Mouse (Mus musculus): ENCODE measurements around the gene Zfp64.

Zfp64 gene

GRCm38 (mm10) chr2:168954835-168955716 lies at the start of gene Zfp64:
Gene Zfp64, minus strand, starts transcription at chr2:168955587.
- peak; percentile 65 to 80 for DNase-seq (ENCODE audit: low spot score in 2 of 2)

GRCm38 (mm10) chr2:168992642-168993420 lies 37.4 kb upstream of the Zfp64 start:
- DNase-seq (ENCODE audit: low spot score in 2 of 2): peak in 1 of 2 experiments; percentile 50

GRCm38 (mm10) chr2:168990957-168991356 lies 35.6 kb upstream of the Zfp64 start:
- no peak for DNase-seq (ENCODE audit: low spot score in 2 of 2)

GRCm38 (mm10) chr2:168990061-168990753 lies 34.8 kb upstream of the Zfp64 start:
- no peak for DNase-seq (ENCODE audit: low spot score in 2 of 2)

DNA sequence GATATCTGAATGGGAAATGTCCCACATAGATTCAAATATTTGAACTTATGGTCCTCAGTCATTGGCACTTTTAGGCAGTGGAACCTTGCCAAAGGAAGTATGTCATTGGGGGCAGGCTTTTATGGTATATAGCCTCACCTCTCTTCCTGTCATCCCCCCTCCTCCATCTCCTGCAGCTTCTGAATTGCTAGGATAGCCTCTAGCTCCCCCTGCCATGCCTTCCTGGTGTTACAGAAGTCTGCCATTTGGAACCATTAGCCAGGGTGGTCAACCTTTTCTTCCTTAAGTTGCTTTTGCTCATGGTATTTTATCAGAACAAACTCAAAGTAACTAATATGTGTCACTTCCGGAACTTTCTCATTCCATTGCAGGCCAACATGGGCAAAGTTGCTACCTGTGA lies 32.7 kb upstream of the Zfp64 start:
- DNase-seq (ENCODE audit: low spot score in 2 of 2): no peak

DNA sequence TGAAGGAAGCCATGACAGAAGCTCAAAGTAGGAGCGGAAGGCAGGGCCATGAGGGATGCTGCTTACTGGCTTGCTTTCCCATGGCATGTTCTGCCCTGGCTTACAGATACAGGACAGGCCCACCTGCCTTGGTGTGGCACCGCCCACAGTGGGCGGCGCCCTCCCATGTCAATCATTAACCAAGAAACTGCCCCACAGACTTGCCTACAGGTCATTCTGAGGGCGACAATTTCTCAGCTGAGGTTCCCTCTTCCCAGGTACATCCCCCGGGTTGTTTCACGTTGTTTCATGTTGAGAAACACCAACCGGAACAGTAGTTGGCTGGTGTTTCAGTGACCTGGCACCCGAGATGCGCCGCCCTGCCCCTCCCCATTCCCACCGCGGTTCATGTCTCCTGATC lies 32.0 kb upstream of the Zfp64 start:
- DNase-seq (ENCODE audit: low spot score in 2 of 2): no peak

GRCm38 (mm10) chr2:168981951-168982350 lies 26.6 kb upstream of the Zfp64 start:
- no peak for DNase-seq (ENCODE audit: low spot score in 2 of 2)

DNA sequence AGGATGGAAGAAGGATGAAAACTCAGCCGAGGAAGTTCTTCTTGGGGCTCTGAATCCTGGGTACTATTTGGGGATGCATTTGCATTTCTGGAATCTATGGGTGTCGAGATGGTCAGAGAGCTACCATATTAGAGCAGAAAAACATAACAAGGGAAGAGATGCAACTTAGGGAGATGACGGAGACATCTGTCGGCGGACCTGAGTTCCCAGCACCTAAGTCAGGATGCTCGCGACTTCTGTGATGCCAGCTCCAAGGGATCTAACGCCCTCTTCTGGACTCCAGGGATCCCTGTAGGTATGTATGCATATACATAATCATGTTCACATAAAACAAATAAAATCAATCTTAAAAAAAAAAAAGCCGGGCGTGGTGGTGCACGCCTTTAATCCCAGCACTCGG lies 26.1 kb upstream of the Zfp64 start:
- no peak for DNase-seq (ENCODE audit: low spot score in 2 of 2)

- peak in 1 of 2 experiments; percentile 19 for DNase-seq (ENCODE audit: low spot score in 2 of 2)
These were observed 25.5 kb upstream of the Zfp64 start for GRCm38 (mm10) chr2:168980859-168981258.

DNA sequence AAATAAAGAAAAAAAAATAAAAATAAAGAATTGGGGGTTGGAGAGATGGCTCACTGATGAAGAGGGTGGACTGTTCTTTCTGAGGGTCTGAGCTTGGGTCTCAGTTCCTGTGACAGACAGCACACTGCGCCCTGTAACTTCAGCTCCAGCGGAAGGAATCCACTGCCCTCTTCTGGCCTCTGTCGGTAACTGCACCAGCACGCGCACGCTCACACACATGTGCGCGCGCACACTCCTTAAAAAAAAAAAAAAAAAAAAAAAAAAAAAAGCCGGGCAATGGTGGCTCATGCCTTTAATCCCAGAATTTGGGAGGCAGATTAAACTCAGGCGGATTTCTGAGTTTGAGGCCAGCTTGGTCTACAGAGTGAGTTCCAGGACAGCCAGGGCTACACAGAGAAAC lies 24.4 kb upstream of the Zfp64 start:
- DNase-seq (ENCODE audit: low spot score in 2 of 2): no peak

DNA sequence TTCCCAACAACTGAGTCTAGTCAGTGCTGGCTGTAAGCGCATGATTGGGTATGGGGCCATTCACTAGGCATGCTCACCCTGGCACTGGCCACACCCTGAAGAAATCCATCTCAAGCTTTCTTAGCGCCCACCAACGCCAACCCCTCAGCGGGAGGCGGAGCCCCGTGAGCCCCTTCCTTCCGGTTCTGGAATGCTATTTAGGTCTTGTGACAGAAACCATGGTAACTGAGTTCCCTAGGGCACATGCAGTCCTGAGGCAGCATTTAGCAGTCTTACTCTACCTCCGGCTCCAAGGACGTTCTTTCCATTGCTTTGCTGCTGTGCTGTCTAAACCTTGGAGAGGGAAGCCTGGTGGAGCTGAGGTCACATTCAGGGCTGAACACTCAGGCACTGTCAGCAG lies 22.6 kb upstream of the Zfp64 start:
- no peak for DNase-seq (ENCODE audit: low spot score in 2 of 2)

DNA sequence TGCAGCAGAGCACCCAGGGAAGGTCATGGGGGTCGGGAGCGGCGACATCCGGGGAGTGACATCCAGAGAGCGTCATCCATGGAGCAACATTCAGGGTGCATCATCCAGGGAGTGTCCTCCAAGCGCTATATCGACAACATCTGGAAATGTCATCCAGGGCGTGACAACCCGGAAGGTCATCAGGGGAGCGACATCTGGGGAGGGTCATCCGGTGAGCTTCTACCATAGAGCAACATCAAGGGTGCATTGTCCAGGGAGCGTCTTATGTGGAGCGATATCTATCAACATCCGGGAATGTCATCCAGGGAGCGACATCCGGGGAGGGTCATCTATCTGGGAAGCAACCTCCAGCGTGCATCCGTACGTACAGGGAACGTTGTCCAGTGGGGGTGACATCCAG lies 14.7 kb upstream of the Zfp64 start:
- no peak for DNase-seq (ENCODE audit: low spot score in 2 of 2)

- no peak for DNase-seq (ENCODE audit: low spot score in 2 of 2)
These were observed 12.9 kb upstream of the Zfp64 start for GRCm38 (mm10) chr2:168968136-168968925.

DNA sequence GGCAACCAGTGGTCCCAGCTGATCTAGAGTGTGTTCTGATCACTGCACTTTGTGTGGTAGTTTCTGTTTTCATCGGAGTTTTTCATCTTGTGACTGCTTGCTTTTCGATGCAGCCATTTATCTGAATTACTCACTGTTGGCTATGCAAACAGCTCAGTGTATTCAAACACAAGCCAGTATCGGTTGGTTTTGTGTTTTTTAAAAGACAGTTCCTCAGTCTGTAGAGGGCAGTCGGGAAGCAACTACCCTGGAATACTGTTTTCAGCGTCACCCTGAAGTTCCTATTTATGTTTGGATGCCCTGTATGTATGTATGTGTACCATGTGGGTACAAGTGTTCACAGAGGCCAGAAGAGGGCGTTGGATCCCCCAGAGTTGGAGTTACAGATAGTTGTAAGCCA lies 11.1 kb upstream of the Zfp64 start:
- no peak for DNase-seq (ENCODE audit: low spot score in 2 of 2)

GRCm38 (mm10) chr2:168964849-168965248 lies 9.5 kb upstream of the Zfp64 start:
- DNase-seq (ENCODE audit: low spot score in 2 of 2): no peak

GRCm38 (mm10) chr2:168961729-168962666 lies 6.6 kb upstream of the Zfp64 start:
- DNase-seq (ENCODE audit: low spot score in 2 of 2): no peak

DNA sequence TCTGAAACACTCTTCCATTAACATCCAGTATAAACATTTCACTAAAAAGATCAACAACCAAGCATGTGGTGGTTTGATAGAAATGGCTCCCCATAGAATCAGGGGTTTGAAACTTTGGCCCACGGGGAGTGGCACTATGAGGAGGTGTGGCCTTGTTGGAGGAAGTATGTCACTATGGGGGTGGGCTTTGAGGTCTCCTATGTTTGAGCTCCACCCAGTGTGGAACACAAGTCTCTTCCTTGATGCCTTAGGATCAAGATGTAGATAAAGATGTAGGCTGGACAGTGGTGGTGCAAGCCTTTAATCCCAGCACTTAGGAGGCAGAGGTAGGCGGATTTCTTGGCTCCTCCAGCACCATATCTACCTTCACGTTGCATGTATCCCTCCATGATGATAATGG lies 5.4 kb upstream of the Zfp64 start:
- DNase-seq (ENCODE audit: low spot score in 2 of 2): no peak

DNA sequence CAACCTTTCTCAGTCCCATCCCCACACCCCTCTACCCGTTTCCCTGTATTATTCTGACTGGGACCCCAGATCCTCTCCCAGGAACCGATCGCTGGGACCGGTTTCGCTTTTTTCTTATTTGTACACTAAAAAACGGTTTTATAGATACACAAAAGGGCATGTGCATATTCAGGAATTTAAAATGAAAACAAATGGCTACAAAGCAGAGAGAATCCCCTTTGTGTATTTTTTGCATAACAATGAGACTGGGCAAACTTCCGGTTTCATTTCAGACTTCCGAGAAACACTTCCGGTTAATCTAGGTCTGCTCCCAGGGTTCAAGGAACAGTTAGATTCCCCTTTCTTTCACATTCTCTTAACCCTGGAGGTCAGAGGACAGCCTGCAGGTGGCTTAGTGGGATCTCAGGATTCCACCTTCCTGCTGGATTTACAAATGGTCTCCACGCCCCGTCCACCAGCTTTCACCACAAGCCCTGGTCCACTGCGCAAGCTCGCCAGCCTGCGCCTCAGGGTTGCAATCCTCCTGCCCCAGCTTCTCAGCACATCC lies 4.0 kb upstream of the Zfp64 start:
- DNase-seq (ENCODE audit: low spot score in 2 of 2): no peak

- no peak for DNase-seq (ENCODE audit: low spot score in 2 of 2)
These were observed 511 bp upstream of the Zfp64 start for GRCm38 (mm10) chr2:168955850-168956346.

GRCm38 (mm10) chr2:168954376-168954775 lies 1.0 kb downstream of the Zfp64 start:
- no peak for DNase-seq (ENCODE audit: low spot score in 2 of 2)

All from spleen, postnatal 10 days (tissue).